Mouse (Mus musculus) ES-CJ7 (cell line): ENCODE data around the gene Ankrd6.

Experiments used
- DNase-seq: peaks from one replicate; pipeline ENCODE4 v3.0.0; 2011; ENCODE audit warnings: low read depth, low spot score

Gene Ankrd6

DNA sequence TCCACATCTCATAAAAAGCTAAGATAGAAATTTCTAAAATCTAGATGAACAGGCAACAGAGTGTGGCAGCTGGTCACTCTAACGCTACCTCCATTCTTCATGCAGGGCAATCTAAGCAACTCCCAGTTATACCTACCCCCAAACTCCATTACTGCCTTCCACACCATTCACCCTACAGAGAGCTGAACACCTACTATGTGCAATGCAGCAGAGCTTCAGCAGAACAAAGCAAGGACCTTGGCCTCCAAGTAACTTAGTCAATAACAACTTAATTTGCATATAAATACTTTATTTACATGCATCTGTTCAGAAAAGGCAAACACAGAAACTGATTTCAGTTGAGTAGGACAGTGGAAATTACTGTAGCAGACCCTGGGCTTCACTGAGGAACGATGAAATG lies 44.7 kb downstream of the Ankrd6 start:
- DNase-seq, result no peak

DNA sequence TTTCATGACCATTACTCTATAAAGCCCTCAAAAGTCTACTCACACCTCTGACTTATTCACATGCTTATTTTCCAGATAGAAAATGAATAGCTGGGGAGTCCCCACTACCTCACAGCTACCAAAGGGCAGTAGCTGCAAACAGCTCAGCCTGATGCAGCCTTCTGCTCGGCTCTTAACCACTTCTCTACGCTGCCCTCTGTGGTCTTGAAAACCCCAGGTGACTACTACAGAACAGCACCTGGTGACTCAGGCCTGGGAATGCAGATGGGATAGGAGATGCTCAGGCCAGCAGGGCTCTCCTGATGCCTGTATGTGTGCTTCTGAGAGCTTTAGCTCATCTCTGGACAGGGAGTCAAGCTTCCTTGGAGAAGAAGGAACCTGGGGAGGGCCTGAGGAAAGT lies 45.3 kb downstream of the Ankrd6 start:
- DNase-seq, result no peak

DNA sequence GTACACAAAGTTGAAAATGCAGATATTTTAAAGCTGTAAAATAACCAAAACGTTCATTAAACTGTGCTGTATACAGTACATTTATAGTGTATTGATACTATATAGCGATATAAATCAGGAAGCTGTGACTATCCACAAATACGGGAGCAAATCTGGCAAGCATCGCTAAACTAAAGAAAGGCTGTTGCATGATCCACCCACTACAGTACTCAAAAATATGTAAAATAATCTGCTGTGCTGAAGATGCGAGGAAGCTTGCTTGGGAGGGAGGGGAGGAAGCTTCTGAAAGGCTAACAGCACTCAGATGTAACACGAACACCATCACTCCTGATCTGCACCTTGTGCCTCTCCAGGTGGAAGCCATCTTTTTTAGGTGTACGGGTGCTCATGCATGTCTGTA lies 46.8 kb downstream of the Ankrd6 start:
- DNase-seq, result no peak

DNA sequence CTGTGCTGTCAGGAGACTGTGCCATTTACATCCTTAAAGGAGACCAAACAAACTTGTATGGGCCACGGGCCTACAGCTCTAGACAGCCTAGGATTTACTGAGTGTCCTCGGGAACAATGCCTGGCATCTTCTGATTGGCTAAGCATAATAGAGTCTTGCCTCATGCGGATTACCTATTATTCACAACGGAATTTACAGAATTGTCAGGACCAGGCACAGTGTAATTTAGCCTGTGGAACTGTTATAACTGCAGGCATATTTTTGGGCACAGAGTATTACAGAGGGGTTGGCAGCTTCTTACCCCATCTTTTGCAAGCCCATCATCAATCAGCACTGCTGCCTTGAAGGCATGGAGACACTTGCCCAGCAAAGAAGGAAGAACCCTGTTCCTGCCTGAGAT lies 51.6 kb downstream of the Ankrd6 start:
- no peak for DNase-seq

DNA sequence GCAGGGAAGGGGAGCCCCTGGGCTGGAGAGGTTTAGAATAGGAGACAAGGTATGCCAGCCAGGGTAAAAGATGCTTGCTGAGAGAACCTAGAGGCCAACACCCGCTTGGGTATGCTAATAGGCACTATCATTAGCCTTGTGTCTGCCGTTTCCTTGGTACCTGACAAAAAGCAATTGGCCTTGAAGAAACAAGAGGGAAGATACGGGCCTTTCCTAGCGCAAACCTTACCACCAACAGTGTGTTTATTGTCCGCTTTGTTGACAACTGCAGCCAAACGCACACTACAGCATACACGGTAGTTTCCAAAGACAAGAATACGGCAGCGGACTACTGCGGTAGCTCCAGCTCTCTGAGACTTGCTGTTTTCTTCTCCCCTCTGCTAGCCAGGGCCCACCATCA lies 59.3 kb downstream of the Ankrd6 start:
- DNase-seq, result peak; percentile 19

DNA sequence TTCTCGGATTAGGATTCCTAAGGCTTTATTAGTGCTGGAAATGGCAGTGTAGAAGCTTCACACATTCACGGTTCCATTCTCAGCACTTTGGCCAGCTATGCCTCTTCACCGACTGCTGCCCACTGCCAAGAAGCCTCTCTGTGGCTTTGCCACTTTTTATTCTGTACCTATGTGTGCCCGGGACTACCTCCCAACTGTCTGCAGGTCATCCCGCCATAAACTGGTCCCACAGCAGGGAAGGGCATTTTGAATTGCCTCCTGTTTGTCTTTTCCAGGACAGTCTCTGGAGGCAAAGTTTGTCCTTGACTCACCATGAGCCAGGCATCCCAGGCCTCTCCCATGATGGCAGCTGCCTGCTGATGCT lies 59.9 kb downstream of the Ankrd6 start:
- no peak for DNase-seq

DNA sequence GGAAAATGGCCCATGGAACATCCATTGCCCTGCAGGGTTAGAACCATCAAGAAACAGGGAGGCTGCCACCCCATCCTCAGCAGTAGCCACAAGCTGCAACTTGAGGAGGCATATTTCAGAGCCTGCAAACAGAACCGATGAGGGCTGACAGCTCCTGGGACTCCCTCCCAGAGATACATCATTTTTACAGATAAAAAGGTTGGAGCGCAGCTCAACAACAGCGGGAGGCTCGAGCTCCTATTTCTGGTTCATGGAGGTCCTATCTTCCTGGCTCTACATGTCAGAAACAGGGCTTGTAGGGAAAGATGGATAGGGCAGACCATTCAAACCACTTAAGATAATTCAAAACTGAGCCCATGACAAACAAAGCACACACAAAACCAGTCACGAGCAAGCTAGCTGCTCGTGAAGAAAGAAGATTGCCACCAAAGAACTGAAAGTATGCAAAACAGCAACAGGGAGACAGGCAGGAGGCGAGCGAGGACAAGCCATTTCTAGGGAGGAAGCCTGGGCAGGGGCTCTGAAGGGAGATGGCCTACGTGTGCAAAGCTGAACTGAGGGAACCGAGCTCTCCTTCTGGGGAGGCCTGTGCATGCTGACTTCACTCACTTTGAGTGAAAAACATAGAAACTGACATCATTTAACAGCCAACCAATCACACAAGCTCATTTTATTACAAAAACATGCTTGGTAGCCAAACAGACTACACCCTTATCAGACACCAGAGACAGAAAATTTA lies 60.5 kb downstream of the Ankrd6 start:
- no peak for DNase-seq

DNA sequence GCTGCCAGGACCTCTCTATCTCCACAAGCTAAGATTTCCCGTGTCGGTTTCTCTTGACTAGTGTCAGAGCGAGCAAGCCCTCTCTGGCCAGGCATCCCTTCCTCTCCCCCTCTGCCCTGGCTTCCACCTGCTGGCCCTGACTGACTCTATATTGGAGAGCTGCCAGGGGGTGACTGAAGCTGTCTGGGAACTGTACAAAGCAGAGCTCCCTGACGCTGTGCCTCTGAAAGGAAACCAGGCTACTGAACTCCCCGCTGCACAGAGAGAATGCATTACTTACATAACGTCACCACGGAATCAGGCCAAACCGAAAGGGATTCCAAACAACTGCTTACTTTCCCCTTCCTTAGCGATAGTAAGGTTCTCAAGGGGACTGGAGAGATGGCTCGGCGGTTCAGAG lies 61.4 kb downstream of the Ankrd6 start:
- no peak for DNase-seq

DNA sequence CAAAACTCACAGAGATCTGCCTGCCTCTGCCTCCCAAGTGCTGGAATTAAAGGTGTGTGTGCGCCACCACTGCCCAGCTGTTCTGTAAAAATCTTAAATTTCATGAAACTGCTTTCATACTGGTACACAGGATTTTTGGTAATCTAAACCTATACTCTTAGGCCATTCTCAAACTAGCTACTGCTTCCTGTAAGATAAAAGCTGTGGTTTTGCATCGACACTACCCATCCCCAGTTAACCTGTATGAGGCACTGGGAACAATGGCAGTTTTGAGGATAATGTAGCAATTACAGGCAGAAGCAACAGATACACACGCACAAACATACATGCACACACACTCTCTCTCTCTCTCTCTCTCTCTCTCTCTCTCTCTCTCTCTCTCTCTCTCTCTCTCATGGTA lies 64.2 kb downstream of the Ankrd6 start:
- DNase-seq, result no peak

DNA sequence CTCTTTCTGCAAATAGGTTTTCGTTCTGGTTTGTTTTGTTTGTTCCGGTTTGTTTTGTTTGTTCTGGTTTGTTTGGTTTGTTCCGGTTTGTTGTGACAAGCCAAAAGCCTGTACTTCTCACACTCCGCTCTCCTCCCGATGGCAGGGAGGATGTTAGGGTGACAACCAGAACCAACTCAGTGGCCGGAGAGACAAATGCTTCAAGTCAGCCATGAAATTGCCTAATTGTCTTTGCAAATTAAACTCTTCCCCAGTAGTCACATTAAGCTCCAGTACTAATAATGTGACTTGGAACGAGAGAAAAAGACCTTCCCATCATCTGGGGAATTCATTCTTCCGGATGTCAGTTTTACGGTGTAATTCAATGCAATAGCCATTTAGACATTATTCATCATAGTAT lies 66.0 kb downstream of the Ankrd6 start:
- DNase-seq, result no peak

DNA sequence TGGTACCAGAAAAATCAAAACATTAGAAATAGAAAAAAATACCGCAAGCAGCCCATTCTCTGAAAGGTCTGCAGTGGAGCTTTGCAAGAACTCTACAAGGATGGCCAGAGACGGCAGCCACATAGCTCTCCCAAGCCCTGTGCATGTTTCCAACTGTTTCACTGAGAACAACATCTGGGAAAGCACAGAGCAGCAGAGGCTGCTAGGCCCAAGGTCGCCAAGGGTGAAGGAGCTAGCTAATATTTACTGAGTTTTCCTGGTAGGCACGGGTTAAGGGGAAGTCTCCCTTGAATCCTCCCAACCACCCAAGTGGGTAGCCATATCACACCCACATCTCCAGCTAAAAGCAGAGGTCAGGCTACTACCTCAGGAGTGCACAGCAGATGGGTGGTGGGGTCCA lies 69.6 kb downstream of the Ankrd6 start:
- no peak for DNase-seq

DNA sequence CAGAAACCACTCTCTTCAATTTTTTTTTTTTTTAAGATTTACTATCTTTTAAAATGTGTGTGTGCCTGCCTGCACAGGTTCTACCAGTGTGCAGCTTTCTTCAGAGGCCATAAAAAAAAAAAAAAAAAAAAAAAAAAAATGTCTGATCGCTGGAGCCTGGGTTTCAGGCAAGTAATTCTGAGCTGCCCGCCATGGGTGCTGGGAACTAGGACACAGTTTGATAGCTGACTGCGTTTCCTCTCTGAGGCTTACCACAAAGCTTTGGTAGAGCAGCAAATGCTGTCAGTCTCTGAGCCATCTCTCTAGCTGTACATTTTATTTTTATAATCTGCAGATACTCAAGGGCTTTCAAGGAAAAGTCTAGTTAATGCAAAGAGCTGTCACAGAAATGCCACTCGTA lies 76.0 kb downstream of the Ankrd6 start:
- DNase-seq, result no peak

DNA sequence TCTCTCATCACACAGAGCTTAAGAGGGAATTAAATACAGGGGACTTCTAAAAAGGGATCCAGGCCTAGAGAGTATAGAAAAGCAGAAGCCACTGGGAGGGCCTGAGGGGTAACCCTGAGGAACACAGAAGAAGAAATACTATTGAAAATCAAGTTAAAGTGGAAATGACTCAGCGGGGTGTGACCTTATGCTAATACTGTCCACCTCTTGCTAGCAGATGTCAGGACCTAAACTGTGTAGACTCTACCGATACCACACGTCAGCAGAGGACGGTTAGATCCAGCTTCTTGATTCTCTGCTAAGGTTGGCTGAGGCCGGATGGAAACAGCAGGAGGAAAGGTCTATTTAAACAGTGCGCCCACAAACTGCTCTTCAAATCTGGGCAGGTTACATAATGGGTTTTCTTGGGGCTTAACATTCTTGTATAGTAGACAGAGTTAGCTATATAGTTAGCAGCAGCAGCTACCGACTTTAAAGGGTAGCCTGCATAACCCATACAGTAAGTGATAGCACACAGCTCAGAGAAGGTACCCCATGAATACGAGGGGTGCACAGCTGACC lies 78.4 kb downstream of the Ankrd6 start:
- peak; percentile 46 for DNase-seq

DNA sequence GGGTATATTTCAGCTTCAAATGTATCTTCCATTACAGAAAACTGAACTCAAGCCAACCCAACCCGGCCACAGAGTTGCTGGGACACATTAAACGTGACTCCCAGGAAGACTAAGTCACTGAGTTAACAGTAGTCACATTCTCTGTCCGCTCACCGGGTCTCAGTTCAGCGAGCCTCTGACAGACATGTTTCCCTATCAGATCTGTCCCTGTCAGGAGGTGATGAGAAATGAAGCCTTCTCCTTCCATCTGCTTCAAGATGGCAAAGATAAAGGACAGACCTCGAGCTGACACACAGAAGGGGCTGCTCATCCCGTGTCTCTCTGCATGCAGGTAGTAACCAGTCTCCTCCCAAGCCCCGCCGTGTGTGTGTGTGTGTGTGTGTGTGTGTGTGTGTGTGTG lies 81.3 kb downstream of the Ankrd6 start:
- DNase-seq, result no peak

DNA sequence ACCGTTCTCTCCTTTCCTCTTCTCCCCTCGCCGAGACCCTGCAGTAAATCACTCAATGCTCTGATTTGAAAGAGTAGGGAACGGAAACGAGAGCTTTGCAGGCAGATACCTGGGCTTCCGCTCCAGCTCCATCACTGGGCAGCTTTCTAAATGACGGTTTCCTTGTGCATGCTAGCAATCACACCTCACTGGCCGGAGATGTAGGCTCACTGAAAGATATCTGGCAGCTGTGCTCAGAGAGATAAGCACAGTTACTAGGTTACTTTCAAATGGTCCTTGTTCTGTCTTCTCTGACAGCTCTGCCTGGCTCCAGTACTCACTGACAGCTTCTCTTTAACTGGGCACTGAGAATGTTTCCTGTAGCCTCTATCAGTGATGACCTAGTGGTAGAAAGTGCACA lies 81.8 kb downstream of the Ankrd6 start:
- DNase-seq, result no peak

DNA sequence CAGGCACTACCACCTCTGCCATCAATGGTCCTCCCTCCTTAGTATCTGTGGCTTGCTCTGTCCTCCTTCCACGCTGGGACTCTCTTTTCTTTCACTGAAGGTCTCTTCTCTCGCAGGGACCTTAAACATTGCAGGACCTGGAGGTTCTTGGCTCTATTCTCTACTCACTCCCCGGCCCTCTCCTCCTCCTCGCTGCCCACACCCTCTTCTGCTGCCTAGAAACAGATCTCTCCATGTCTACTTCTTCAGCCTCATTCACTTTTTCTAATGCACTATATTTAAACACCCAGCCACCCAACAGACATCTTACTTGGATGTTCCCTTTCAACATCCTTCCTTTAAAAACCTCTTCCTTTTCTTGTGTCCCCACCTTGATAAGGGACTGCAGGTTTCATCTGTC lies 82.2 kb downstream of the Ankrd6 start:
- DNase-seq, result no peak

DNA sequence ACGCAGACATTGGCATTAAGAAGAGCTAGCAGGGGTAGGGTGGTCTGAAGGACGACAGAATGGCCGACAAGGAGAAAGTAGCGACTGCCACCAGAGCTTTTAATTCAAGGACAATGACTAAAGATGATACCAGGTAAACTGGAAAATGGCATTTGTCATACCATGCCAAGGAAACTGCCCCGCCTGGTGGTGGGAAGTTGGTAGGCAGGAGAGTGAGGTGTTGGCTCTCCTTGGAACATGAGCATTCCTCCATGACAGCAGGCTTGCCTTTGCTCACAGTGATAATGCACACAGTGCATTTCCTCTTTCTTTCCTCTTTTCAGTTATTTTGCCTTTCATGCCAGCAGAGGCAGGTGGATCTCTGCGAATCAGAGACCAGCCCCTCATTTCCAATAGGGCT lies 83.2 kb downstream of the Ankrd6 start:
- DNase-seq, result no peak

DNA sequence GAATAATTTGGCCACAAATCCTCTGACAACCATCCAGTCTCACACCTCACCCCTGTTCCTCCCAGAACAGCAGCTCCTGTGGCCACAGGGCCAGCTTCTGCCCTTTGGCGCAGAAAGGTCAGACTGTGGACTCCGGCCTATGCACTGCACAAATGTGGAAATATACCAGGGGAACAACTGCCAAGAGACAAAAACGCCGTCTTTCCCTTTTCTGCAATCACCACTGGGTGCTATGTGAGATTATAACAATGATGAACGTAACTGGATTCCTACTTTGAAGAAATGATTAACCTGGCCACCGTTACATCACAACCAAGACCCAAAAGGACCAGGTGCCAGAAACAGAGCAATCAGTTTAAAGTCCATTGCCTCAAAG lies 85.8 kb downstream of the Ankrd6 start:
- no peak for DNase-seq

DNA sequence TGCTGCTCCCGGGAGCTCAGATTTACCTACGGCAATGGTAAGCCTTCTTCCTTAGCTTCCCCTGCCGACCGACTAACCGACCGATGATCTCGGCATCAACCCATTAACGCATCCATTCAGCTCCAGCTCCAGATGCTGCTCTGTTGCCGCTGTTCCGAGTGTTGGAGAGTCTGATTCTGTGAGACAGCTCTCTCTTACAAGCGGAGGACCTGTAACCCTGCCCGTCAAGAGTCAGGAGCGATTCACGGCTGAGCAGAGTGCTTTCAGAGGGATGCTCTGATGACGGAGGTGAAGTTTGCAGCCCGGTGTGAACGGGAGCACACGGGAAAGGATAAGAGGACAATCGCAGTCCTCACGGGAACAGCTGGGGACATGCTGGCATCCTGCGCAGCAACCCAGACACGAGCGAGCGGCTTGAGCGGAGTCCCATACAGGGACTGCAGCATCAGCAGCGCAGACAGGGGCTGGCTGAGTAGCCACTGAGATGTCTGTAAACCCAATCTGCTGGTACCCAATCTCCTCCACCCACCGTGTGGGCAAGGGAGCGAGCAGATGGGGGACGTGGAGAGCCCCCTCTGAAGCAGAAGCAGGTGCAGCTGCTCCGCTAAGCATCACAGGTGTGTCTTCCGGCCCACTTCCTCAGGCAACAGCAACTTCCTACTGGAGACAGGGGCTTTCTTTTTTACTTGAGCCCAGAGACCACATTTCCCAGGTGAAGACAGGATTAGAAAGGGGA lies 86.3 kb downstream of the Ankrd6 start:
- peak; percentile 19 for DNase-seq

DNA sequence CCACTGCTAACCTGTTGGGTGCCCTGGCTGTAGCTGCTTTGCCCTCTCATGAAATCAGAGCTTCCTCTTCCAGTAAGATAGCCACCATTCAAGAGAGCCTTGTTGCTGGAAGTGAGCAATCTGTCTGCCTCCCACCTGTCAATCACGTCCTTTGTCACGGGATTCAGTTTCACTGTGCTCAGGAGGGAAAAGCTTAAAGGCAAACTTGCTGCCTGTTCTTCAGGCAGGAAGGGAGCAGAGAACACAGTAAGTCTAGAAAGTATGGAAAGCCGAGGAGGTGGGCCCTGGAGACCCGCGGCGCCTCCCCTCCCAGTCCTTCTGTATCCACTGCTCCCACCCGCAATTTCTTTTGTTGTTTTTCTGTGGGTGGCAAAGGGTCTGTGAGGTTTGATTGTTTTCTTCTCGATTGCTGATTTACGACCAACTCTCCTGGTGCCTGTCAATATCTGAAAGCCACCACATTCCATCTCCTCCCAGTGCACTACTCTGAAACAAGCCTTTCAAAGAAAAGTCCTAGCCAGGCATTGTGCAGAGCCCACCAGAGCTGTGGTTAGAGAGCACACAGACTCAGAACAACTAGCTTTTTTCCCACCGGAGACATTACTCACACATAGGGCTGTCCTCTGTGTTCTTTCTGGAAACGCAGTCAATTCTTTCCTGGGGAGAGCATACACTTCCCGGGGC lies 87.1 kb downstream of the Ankrd6 start:
- DNase-seq, result no peak

DNA sequence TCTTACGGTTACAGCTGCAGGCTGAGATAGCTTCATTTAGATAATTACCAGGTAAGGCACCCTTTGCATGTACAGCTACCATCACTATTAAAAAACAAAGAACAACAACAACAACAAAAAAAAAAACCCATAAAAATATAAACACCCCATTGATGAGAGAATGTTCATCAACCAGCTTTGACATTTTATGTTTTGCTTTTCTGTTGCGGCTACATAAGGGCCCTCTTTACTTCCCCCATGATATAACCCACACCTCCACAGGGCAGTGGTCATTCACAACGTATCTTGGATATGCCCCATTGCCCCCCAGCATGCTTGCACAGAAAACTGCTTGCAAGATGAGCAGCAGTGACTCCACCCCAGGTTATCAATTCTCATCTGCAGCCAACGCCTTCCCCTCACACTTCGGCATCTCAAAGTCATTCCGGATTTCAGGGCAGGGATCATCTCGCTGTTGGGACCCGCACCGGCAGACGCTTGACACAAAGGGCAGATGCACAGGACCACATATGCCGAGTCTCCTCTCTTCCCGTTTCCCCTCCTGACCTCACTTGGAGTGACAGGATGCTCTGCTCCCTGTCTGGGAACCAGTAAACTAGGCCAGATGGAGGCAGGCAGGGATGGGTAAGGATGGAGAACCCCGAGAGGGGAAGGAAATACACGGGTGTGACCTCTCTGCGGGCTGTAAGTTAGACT lies 87.7 kb downstream of the Ankrd6 start:
- DNase-seq, result no peak
